Mouse (Mus musculus) lung, adult 2 months (tissue): ENCODE data around the gene Baz2b. TPM values are rescaled to one million over a fixed set of nuclear protein-coding genes. Genes with fewer than 3 reads are reported as not detected.

Experiments used
- DNase-seq: peaks from one replicate; pipeline ENCODE4 v3.0.0; 2022
- H3K4me1 ChIP-seq: fragments of 200-500 bp; 2 replicates; pipeline ENCODE4 v1.6.1; 2011; ENCODE audit warnings: low read length; ENCODE audit not compliant: control insufficient read depth, insufficient read depth
- H3K4me3 ChIP-seq: fragments of 200-500 bp; replicated peaks from 2 replicates; pipeline ENCODE3; 2011; ENCODE audit warnings: low read depth, mild to moderate bottlenecking, control low read depth, low read length; ENCODE audit errors: extremely low read depth
- CTCF ChIP-seq: fragments of 200-500 bp; IDR thresholded peaks from 2 replicates; pipeline ENCODE4 v1.5.1; 2011; ENCODE audit warnings: mild to moderate bottlenecking, low read length, control low read depth; ENCODE audit not compliant: insufficient read depth
- POLR2A ChIP-seq: fragments of 200-500 bp; IDR thresholded peaks from 2 replicates; pipeline ENCODE4 v1.6.1; 2011; ENCODE audit warnings: low read depth, mild to moderate bottlenecking, control low read depth, low read length, borderline replicate concordance; ENCODE audit errors: extremely low read depth
- WGBS: fragments of 180-500 bp; shearing (Covaris S2); methylation state at CpG from one replicate; pipeline ENCODE4 v1.1.7; 2018; 5-methylcytosine and 5-hydroxymethylcytosine counted together
- polyA plus RNA-seq: library from polyadenylated mRNA; depleted of rRNA; stranded (reverse); fragments of >200 nt; gene quantifications from 2 replicates; pipeline ENCODE4 v1.2.3, GENCODE M21; 2012

The Baz2b gene
- polyA plus RNA-seq, 1 experiment = 21.9 TPM

DNA sequence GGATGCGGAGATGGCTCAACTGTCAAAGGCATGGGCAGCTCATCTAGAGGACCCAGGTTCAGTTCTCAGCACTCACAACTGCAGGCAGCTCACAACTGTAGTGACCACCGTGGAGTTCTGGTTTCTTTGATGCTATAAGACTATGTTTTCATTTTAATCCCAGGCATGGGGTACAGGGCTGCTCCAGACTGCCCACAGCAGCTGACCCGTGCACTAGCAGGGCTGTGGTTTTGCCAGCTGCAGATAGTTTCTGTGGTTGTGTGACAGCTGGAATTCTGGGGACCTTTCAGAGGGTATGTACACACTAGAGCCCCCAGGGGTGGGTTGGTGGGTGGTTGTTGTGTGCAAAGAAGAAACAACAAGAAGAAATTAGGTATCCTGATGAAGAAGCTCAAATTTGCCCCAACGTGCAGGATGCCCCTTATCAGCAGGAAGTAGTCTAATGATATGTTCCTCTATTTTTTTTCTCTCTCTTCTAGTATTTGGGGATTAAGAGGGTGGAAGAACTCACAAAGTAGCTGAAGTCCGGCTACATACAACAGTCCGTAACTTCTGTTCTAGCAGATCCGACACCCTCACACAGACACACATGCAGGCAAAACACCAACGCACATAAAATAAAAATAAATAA, 6.6 kb downstream of the Baz2b start:
- DNase-seq = no peak
- 84% methylated on average over 8 of the region's 8 CpGs for WGBS
- no peak for TF ChIP-seq POLR2A
- TF ChIP-seq CTCF = no peak

GRCm38 (mm10) chr2:60200667-60201066, 9.0 kb downstream of the Baz2b start:
- peaks cover 5% of the 10 kb centered on the region; the same call in 1 of the 2 replicates for H3K4me1 ChIP-seq
- DNase-seq = peak; percentile 62
- no peak for TF ChIP-seq POLR2A
- peak; percentile 74 for TF ChIP-seq CTCF
- WGBS = 55% methylated on average over 8 of the region's 8 CpGs
- H3K4me3 ChIP-seq = no peak overlapping the region

More for the DNA sequence above, 6.6 kb downstream of the Baz2b start:
- Histone ChIP-seq H3K4me1 (peaks cover 7% of the 10 kb centered on the region; the same call in 1 of the 2 replicates), H3K4me3 (no peak overlapping the region)

- Histone ChIP-seq H3K4me3 (no peak overlapping the region), H3K4me1 (peaks cover 5% of the 10 kb centered on the region; the same call in 1 of the 2 replicates)
- DNase-seq = no peak
- 93% methylated on average over 5 of the region's 5 CpGs for WGBS
- no peak for TF ChIP-seq POLR2A
- no peak for TF ChIP-seq CTCF
Measured at GRCm38 (mm10) chr2:60200051-60200562, 9.5 kb downstream of the Baz2b start.

GRCm38 (mm10) chr2:60196841-60197240, 12.8 kb downstream of the Baz2b start:
- Histone ChIP-seq H3K4me3 (no peak overlapping the region), H3K4me1 (no peaks in the 10 kb centered on the region)
- WGBS = 73% methylated on average over 1 of the region's 1 CpGs
- DNase-seq = no peak
- no peak for TF ChIP-seq POLR2A
- TF ChIP-seq CTCF = no peak

- Histone ChIP-seq H3K4me3 (no peak overlapping the region), H3K4me1 (no peaks in the 10 kb centered on the region)
- DNase-seq = no peak
- TF ChIP-seq POLR2A (no peak), CTCF (no peak)
- 44% methylated on average over 2 of the region's 2 CpGs for WGBS
Measured at GRCm38 (mm10) chr2:60181696-60182095, 27.9 kb downstream of the Baz2b start.

DNA sequence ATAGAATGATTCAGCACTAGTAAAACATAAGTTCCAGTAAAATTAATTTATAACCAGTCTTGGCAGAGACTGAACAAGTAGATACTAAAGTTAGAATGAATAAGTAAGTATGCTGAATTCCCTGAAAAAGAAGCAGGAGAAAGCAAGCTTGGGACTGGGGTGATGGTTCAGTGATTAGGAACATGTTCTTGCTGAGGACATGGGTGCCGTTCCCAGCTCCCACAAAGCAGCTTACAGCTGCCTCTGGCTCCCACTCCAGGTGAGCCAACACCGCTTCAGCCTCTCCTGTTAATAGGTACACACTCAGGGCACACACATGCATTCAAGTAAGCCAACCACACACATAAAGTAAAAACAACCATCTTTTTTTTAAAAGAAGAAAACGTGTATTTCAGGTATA, 32.1 kb downstream of the Baz2b start:
- Histone ChIP-seq H3K4me1 (no peaks in the 10 kb centered on the region), H3K4me3 (no peak overlapping the region)
- no peak for DNase-seq
- TF ChIP-seq CTCF (no peak), POLR2A (no peak)
- 85% methylated on average over 3 of the region's 3 CpGs for WGBS

DNA sequence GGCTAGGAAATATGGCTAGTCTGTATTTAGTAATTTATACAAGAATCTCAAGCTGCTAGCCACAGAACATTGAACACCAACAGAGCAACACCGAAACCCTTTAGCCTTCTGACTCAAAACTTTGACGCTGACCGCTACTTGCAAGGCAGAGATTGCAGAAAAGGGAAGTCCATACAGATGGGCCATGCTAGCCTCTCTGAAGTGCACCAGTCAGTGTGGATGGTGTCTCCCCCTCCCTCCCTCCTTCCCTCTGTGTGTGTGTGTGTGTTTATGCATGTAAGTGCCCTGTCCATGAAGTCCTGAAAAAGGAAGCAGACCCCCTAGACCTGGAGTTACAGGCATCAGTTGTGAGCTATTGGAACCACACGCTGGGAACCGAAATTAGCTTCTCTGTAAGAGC, 33.6 kb downstream of the Baz2b start:
- Histone ChIP-seq H3K4me1 (no peaks in the 10 kb centered on the region), H3K4me3 (no peak overlapping the region)
- DNase-seq = no peak
- 85% methylated on average over 5 of the region's 5 CpGs for WGBS
- TF ChIP-seq POLR2A (no peak), CTCF (no peak)

DNA sequence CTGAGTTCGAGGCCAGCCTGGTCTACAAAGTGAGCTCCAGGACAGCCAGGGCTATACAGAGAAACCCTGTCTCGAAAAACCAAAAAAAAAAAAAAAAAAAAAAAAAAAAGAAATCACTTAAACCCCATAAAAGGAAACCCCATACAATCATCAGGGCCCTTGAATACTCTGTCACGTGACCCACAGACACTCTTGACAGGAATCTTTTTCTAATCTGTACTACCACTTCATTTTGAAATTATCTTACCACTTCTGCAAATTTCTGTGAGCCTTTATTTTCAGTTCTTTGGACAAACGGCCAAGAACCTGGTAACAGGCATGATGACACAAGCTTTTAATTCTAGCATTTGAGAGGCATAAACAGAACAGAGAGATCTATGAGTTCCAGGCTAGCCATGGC, 34.6 kb downstream of the Baz2b start:
- no peak overlapping the region for H3K4me3 ChIP-seq
- WGBS = 82% methylated on average over 3 of the region's 4 CpGs
- DNase-seq = no peak
- no peaks in the 10 kb centered on the region for H3K4me1 ChIP-seq
- TF ChIP-seq POLR2A (no peak), CTCF (no peak)

DNA sequence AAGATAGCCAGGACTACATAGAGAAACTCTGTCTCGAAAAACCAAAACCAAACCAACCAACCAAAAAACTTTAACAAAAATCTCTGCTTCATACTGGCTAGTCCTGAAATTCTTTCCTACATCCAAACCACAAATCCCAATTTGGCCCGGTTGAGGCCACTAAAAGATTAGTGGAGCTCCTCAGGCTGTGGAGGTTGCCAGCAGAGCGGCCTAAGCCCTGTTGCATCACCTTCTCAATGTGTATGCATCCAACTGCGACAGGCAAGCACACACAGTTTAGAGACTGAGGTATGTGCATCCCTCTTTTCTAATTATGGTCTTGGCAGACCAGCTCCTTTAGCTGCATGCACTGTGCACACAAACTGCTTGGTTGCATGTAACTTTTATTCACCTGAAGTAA, 36.0 kb downstream of the Baz2b start:
- DNase-seq = no peak
- no peak overlapping the region for H3K4me3 ChIP-seq
- TF ChIP-seq POLR2A (no peak), CTCF (no peak)
- WGBS = 82% methylated on average over 4 of the region's 4 CpGs
- H3K4me1 ChIP-seq = no peaks in the 10 kb centered on the region

- DNase-seq = no peak
- Histone ChIP-seq H3K4me1 (no peaks in the 10 kb centered on the region), H3K4me3 (no peak overlapping the region)
- TF ChIP-seq POLR2A = no peak
- no peak for TF ChIP-seq CTCF
- WGBS = 57% methylated on average over 3 of the region's 3 CpGs
Measured at GRCm38 (mm10) chr2:60173190-60173589, 36.4 kb downstream of the Baz2b start.

DNA sequence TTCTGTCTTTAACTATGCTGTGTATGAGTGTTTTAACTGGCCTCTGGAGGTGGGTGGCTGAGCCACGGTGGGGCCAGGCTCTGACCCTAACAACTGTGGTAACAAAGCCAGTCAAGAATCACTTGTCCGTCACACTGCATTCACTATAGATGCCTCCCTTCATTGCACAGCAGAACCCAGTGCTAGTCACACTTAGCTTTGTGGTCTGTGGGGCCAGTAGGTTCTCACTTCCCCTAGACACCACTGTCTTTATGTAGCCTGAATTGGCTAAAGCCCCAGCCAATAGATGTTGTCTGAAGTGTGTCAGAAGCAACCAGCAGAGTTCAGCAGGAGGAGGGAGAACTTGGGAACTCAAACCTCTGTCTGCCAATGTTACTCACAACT, 37.1 kb downstream of the Baz2b start:
- DNase-seq = peak; percentile 13
- H3K4me3 ChIP-seq = no peak overlapping the region
- 77% methylated on average over 2 of the region's 2 CpGs for WGBS
- TF ChIP-seq CTCF (no peak), POLR2A (no peak)
- H3K4me1 ChIP-seq = no peaks in the 10 kb centered on the region
